Mouse (Mus musculus): Measurements from ENCODE around the gene Krt83. TPM values are rescaled to one million over a fixed set of nuclear protein-coding genes. Genes with fewer than 3 reads are reported as not detected.
A peak's percentile ranks its signal among the peaks of the same experiment; 100 is the strongest.

The Krt83 gene
- polyA plus RNA-seq, 1 experiment, result not detected

- Histone ChIP-seq H3K27me3 (ENCODE audit: control insufficient read depth, insufficient read depth, low read length) (no peaks in the 10 kb centered on the region), H3K36me3 (ENCODE audit: control insufficient read depth, insufficient read depth, low read length) (no peaks in the 10 kb centered on the region), H3K4me1 (ENCODE audit: control insufficient read depth, insufficient read depth, low read length) (no peaks in the 10 kb centered on the region), H3K4me3 (ENCODE audit: control insufficient read depth, low read depth, low read length) (no peak overlapping the region), H3K27ac (ENCODE audit: control insufficient read depth, insufficient read depth, low read depth, low read length) (no peak overlapping the region)
- TF ChIP-seq CTCF (IDR thresholded peaks at IDR 0.05; ENCODE audit: control insufficient read depth, insufficient read depth, insufficient replicate concordance, low read depth, low read length) (no peak), POLR2A (IDR thresholded peaks at IDR 0.05; ENCODE audit: control insufficient read depth, low read depth, low read length) (no peak)
Measured at GRCm38 (mm10) chr15:101469093-101469492, 22.2 kb downstream of the Krt83 start.

- H3K4me1 ChIP-seq (ENCODE audit: control insufficient read depth, insufficient read depth, low read length), result peaks cover 3% of the 10 kb centered on the region
- no peak for TF ChIP-seq CTCF (IDR thresholded peaks at IDR 0.05; ENCODE audit: control insufficient read depth, insufficient read depth, insufficient replicate concordance, low read depth, low read length)
- no peak for TF ChIP-seq POLR2A (IDR thresholded peaks at IDR 0.05; ENCODE audit: control insufficient read depth, low read depth, low read length)
Measured at GRCm38 (mm10) chr15:101463651-101464050, 27.7 kb downstream of the Krt83 start, which contains the start of gene Krt81. Gene Krt81 (minus strand): TSS chr15:101463751.

GRCm38 (mm10) chr15:101459283-101459682 is 32.0 kb downstream of the Krt83 start:
- TF ChIP-seq CTCF (IDR thresholded peaks at IDR 0.05; ENCODE audit: control insufficient read depth, insufficient read depth, insufficient replicate concordance, low read depth, low read length) (peak; percentile 45; the same call in 1 of the 2 replicates), POLR2A (IDR thresholded peaks at IDR 0.05; ENCODE audit: control insufficient read depth, low read depth, low read length) (no peak)
- Histone ChIP-seq H3K27me3 (ENCODE audit: control insufficient read depth, insufficient read depth, low read length) (no peaks in the 10 kb centered on the region), H3K4me1 (ENCODE audit: control insufficient read depth, insufficient read depth, low read length) (peaks cover 3% of the 10 kb centered on the region), H3K27ac (ENCODE audit: control insufficient read depth, insufficient read depth, low read depth, low read length) (no peak overlapping the region), H3K36me3 (ENCODE audit: control insufficient read depth, insufficient read depth, low read length) (no peaks in the 10 kb centered on the region), H3K4me3 (ENCODE audit: control insufficient read depth, low read depth, low read length) (no peak overlapping the region)

More at GRCm38 (mm10) chr15:101463651-101464050, 27.7 kb downstream of the Krt83 start, which contains the start of gene Krt81:
- Histone ChIP-seq H3K27me3 (ENCODE audit: control insufficient read depth, insufficient read depth, low read length) (no peaks in the 10 kb centered on the region), H3K27ac (ENCODE audit: control insufficient read depth, insufficient read depth, low read depth, low read length) (no peak within 1 kb of the TSS), H3K36me3 (ENCODE audit: control insufficient read depth, insufficient read depth, low read length) (no peaks in the 10 kb centered on the region), H3K4me3 (ENCODE audit: control insufficient read depth, low read depth, low read length) (no peak within 1 kb of the TSS)

- TF ChIP-seq POLR2A (IDR thresholded peaks at IDR 0.05; ENCODE audit: control insufficient read depth, low read depth, low read length), result no peak
- no peak for TF ChIP-seq CTCF (IDR thresholded peaks at IDR 0.05; ENCODE audit: control insufficient read depth, insufficient read depth, insufficient replicate concordance, low read depth, low read length)
- Histone ChIP-seq H3K27ac (ENCODE audit: control insufficient read depth, insufficient read depth, low read depth, low read length) (no peak overlapping the region), H3K36me3 (ENCODE audit: control insufficient read depth, insufficient read depth, low read length) (no peaks in the 10 kb centered on the region), H3K4me1 (ENCODE audit: control insufficient read depth, insufficient read depth, low read length) (no peaks in the 10 kb centered on the region; the same call in 1 of the 2 replicates), H3K4me3 (ENCODE audit: control insufficient read depth, low read depth, low read length) (no peak overlapping the region), H3K27me3 (ENCODE audit: control insufficient read depth, insufficient read depth, low read length) (no peaks in the 10 kb centered on the region)
Measured at GRCm38 (mm10) chr15:101458361-101458930, 32.9 kb downstream of the Krt83 start.

- no peak overlapping the region for H3K27ac ChIP-seq (ENCODE audit: control insufficient read depth, insufficient read depth, low read depth, low read length)
- TF ChIP-seq CTCF (IDR thresholded peaks at IDR 0.05; ENCODE audit: control insufficient read depth, insufficient read depth, insufficient replicate concordance, low read depth, low read length), result no peak
- H3K36me3 ChIP-seq (ENCODE audit: control insufficient read depth, insufficient read depth, low read length), result no peaks in the 10 kb centered on the region
- peaks cover 2% of the 10 kb centered on the region; the same call in 1 of the 2 replicates for H3K4me1 ChIP-seq (ENCODE audit: control insufficient read depth, insufficient read depth, low read length)
- H3K27me3 ChIP-seq (ENCODE audit: control insufficient read depth, insufficient read depth, low read length), result no peaks in the 10 kb centered on the region
- no peak overlapping the region for H3K4me3 ChIP-seq (ENCODE audit: control insufficient read depth, low read depth, low read length)
Measured at GRCm38 (mm10) chr15:101455891-101456290, 35.4 kb downstream of the Krt83 start.

GRCm38 (mm10) chr15:101455292-101455691 is 36.0 kb downstream of the Krt83 start:
- H3K4me3 ChIP-seq (ENCODE audit: control insufficient read depth, low read depth, low read length), result no peak overlapping the region
- no peak for TF ChIP-seq POLR2A (IDR thresholded peaks at IDR 0.05; ENCODE audit: control insufficient read depth, low read depth, low read length)
- TF ChIP-seq CTCF (IDR thresholded peaks at IDR 0.05; ENCODE audit: control insufficient read depth, insufficient read depth, insufficient replicate concordance, low read depth, low read length), result no peak
- no peak overlapping the region for H3K27ac ChIP-seq (ENCODE audit: control insufficient read depth, insufficient read depth, low read depth, low read length)
- peaks cover 2% of the 10 kb centered on the region; the same call in 1 of the 2 replicates for H3K4me1 ChIP-seq (ENCODE audit: control insufficient read depth, insufficient read depth, low read length)
- no peaks in the 10 kb centered on the region for H3K27me3 ChIP-seq (ENCODE audit: control insufficient read depth, insufficient read depth, low read length)
- no peaks in the 10 kb centered on the region for H3K36me3 ChIP-seq (ENCODE audit: control insufficient read depth, insufficient read depth, low read length)

- TF ChIP-seq POLR2A (IDR thresholded peaks at IDR 0.05; ENCODE audit: control insufficient read depth, low read depth, low read length) (no peak), CTCF (IDR thresholded peaks at IDR 0.05; ENCODE audit: control insufficient read depth, insufficient read depth, insufficient replicate concordance, low read depth, low read length) (no peak)
- H3K27me3 ChIP-seq (ENCODE audit: control insufficient read depth, insufficient read depth, low read length), result no peaks in the 10 kb centered on the region
Measured at GRCm38 (mm10) chr15:101454774-101455173, 36.5 kb downstream of the Krt83 start.

More at GRCm38 (mm10) chr15:101454774-101455173, 36.5 kb downstream of the Krt83 start:
- Histone ChIP-seq H3K36me3 (ENCODE audit: control insufficient read depth, insufficient read depth, low read length) (no peaks in the 10 kb centered on the region), H3K27ac (ENCODE audit: control insufficient read depth, insufficient read depth, low read depth, low read length) (no peak overlapping the region), H3K4me3 (ENCODE audit: control insufficient read depth, low read depth, low read length) (no peak overlapping the region), H3K4me1 (ENCODE audit: control insufficient read depth, insufficient read depth, low read length) (peaks cover 2% of the 10 kb centered on the region; the same call in 1 of the 2 replicates)

Data from testis, adult 2 months (tissue).